ENCODE assay signal across 12 mouse cellular contexts in the genomic region with DNA sequence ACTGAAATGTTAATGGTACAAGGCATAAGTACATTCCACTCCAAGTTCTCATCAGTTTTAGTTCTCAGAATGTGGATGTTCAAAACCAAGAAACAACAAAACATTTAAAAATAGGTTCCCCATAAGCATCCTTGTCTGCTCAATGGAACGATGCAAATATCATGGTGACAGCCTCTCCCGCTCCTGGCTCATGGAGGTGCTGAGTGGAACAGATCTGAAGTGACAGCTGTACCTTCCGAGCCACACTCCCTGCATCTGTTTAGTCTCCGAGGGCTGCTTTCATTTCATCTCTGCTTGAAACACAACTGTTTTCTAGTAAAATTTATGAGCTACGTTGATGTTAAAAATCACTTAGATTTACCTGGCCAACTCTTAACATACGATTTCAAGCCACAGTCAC.
DNase-seq lines count a peak whose midpoint lies in the region; ATAC-seq and TF ChIP-seq lines count a peak whose summit lies in the region.
"Had no signal": no experiment of that assay in that cellular context is flagged by ENCODE, and none has a peak within 500 bp of the region (broad histone marks: within the 10 kb centered on the region; RNA-seq: fewer than 3 reads in every experiment).

No protein-coding gene starts in this region.

- no peaks in the 10 kb centered on the region for H3K27me3 ChIP-seq in forebrain, embryonic 14.5 days (replicated peaks; ENCODE audit: control insufficient read depth, insufficient read depth, low read length)
- H3K27me3 ChIP-seq in forebrain, embryonic 10.5 days (ENCODE audit: poor library complexity, severe bottlenecking), result no peaks in the 10 kb centered on the region
- H3K27me3 ChIP-seq in limb, embryonic 13.5 days, result no peaks in the 10 kb centered on the region

- H3K9ac ChIP-seq in forebrain, embryonic 14.5 days (ENCODE audit: low read length), result no peak overlapping the region
- no peak overlapping the region for H3K9ac ChIP-seq in limb, embryonic 13.5 days

- no peaks in the 10 kb centered on the region for H3K9me3 ChIP-seq in forebrain, embryonic 14.5 days (replicated peaks; ENCODE audit: control insufficient read depth, low read length)
- no peaks in the 10 kb centered on the region for H3K9me3 ChIP-seq in forebrain, embryonic 10.5 days
- H3K9me3 ChIP-seq in limb, embryonic 13.5 days, result no peaks in the 10 kb centered on the region

- TF ChIP-seq CTCF in left cerebral cortex, adult 2 months (IDR thresholded peaks at IDR 0.05), result no peak

- DNase-seq in forebrain, embryonic 14.5 days (ENCODE audit: low spot score), result peak; percentile 19
- DNase-seq in forebrain, embryonic 10.5 days (ENCODE audit: extremely low spot score, low spot score), result no peak
- DNase-seq in left cerebral cortex, adult 2 months (ENCODE audit: extremely low spot score in 1 of 2, low spot score in 2 of 2), result no peak
- DNase-seq in left cerebral cortex, adult 18-20 months (ENCODE audit: low spot score in 2 of 2), result no peak
- peak; percentile 17 for DNase-seq in retina, postnatal 7 days (ENCODE audit: low read depth, low spot score)
- no peak for DNase-seq in right cerebral cortex, postnatal 36 days (ENCODE audit: low spot score in 2 of 2)
- no peak for DNase-seq in kidney, postnatal 10 days
- DNase-seq: gastrocnemius, postnatal 25 days; kidney, postnatal 14 days had no signal

- no peak for ATAC-seq in forebrain, embryonic 14.5 days
- no peak; the same call in 1 of the 2 replicates for ATAC-seq in limb, embryonic 13.5 days (ENCODE audit: low FRiP score, low read depth)
- ATAC-seq: Patski had no signal

- H3K36me3 ChIP-seq in forebrain, embryonic 14.5 days (ENCODE audit: control insufficient read depth, insufficient read depth, low read length), result no peaks in the 10 kb centered on the region
- no peaks in the 10 kb centered on the region for H3K36me3 ChIP-seq in forebrain, embryonic 10.5 days (replicated peaks)
- no peaks in the 10 kb centered on the region for H3K36me3 ChIP-seq in limb, embryonic 13.5 days

- H3K4me2 ChIP-seq in forebrain, embryonic 14.5 days (ENCODE audit: low read length), result no peak overlapping the region
- H3K4me2 ChIP-seq in limb, embryonic 13.5 days (replicated peaks), result peak overlapping the region; percentile 38
- H3K4me2 ChIP-seq: liver, embryonic 11.5 days had no signal

- no peaks in the 10 kb centered on the region for H3K4me1 ChIP-seq in forebrain, embryonic 14.5 days (ENCODE audit: control insufficient read depth, insufficient read depth, low read length)
- H3K4me1 ChIP-seq in forebrain, embryonic 10.5 days, result no peaks in the 10 kb centered on the region
- no peaks in the 10 kb centered on the region for H3K4me1 ChIP-seq in limb, embryonic 13.5 days

- intact Hi-C loops in left cerebral cortex, adult 2 months (cut with DNase I), result loop anchor here (10.0 kb wide), 1 partner anchor 377 kb away; no protein-coding TSS in a partner anchor

- no peak overlapping the region for H3K4me3 ChIP-seq in forebrain, embryonic 14.5 days (ENCODE audit: low read depth, low read length)
- H3K4me3 ChIP-seq in forebrain, embryonic 10.5 days, result no peak overlapping the region
- H3K4me3 ChIP-seq in left cerebral cortex, adult 2 months, result no peak overlapping the region
- H3K4me3 ChIP-seq in limb, embryonic 13.5 days, result no peak overlapping the region

- no peak overlapping the region for H3K27ac ChIP-seq in forebrain, embryonic 14.5 days (ENCODE audit: low read depth, low read length)
- no peak overlapping the region for H3K27ac ChIP-seq in forebrain, embryonic 10.5 days
- peak overlapping the region; percentile 53; the same call in 1 of the 2 replicates for H3K27ac ChIP-seq in left cerebral cortex, adult 2 months
- no peak overlapping the region for H3K27ac ChIP-seq in limb, embryonic 13.5 days

- WGBS in forebrain, embryonic 14.5 days, result 75% methylated on average over 6 of the region's 6 CpGs
- 81% methylated on average over 6 of the region's 6 CpGs for whole genome bisulfite sequencing in forebrain, embryonic 10.5 days
- WGBS in limb, embryonic 13.5 days, result 41% methylated on average over 6 of the region's 6 CpGs

Comparison
In these comparisons a context has a peak if more than half of its experiments do, and no peak if none do; other contexts are left out.
1. DNase-seq: peak in forebrain, embryonic 14.5 days (single experiment) and retina, postnatal 7 days (single experiment); none in forebrain, embryonic 10.5 days (single experiment), left cerebral cortex, adult 2 months (0 of 2), left cerebral cortex, adult 18-20 months (0 of 2), right cerebral cortex, postnatal 36 days (0 of 2) and kidney, postnatal 10 days (single experiment).